ENCODE assay signal across 26 mouse cellular contexts in genomic region chr4:15796319-15796718, GRCm38 (mm10).
"Had no signal": no experiment of that assay in that cellular context is flagged by ENCODE, and none has a peak within 500 bp of the region (broad histone marks: within the 10 kb centered on the region; RNA-seq: fewer than 3 reads in every experiment).

No protein-coding gene starts in this region.

- DNase-seq: kidney, adult 18-20 months; kidney, adult 9 months; kidney, postnatal 14 days; kidney, postnatal 4 days; liver; lung, adult 18-20 months; lung, postnatal 10 days; lung, postnatal 36 days; retina, postnatal 1 day; thymus, adult 2 months; thymus, postnatal 14 days had no signal

- H3K27me3 ChIP-seq: limb, embryonic 13.5 days; liver, embryonic 12.5 days; liver, embryonic 15.5 days; lung, embryonic 15.5 days; megakaryocyte, embryonic 14.5 days; midbrain, embryonic 13.5 days; neural tube, embryonic 13.5 days had no signal

- H3K4me2 ChIP-seq: limb, embryonic 13.5 days; liver, embryonic 12.5 days; liver, embryonic 15.5 days; lung, embryonic 15.5 days; midbrain, embryonic 13.5 days; neural tube, embryonic 13.5 days had no signal

- ATAC-seq: inflammation-experienced regulatory T-cells, adult 6 months; intestine, embryonic 16.5 days; liver, embryonic 12.5 days; midbrain, embryonic 13.5 days; midbrain, embryonic 16.5 days had no signal

- H3K36me3 ChIP-seq: limb, embryonic 10.5 days; limb, embryonic 13.5 days; liver, embryonic 12.5 days; liver, embryonic 15.5 days; lung, embryonic 15.5 days; midbrain, embryonic 10.5 days; midbrain, embryonic 13.5 days; neural tube, embryonic 13.5 days had no signal

- H3K9me3 ChIP-seq: limb, embryonic 10.5 days; limb, embryonic 13.5 days; liver, embryonic 12.5 days; liver, embryonic 15.5 days; lung, embryonic 15.5 days; megakaryocyte, embryonic 14.5 days; midbrain, embryonic 10.5 days; midbrain, embryonic 13.5 days; neural tube, embryonic 13.5 days had no signal

- H3K4me1 ChIP-seq: liver, embryonic 12.5 days; liver, embryonic 15.5 days; lung, embryonic 15.5 days; megakaryocyte, embryonic 14.5 days; midbrain, embryonic 10.5 days; midbrain, embryonic 13.5 days; neural tube, embryonic 13.5 days had no signal

- H3K27ac ChIP-seq: layer of hippocampus, adult 2 months; left cerebral cortex, adult 2 months; limb, embryonic 10.5 days; limb, embryonic 13.5 days; liver, embryonic 12.5 days; liver, embryonic 15.5 days; lung, embryonic 15.5 days; midbrain, embryonic 10.5 days; midbrain, embryonic 13.5 days; neural tube, embryonic 13.5 days had no signal

- H3K4me3 ChIP-seq: layer of hippocampus, adult 2 months; left cerebral cortex, adult 2 months; limb, embryonic 10.5 days; limb, embryonic 13.5 days; liver, embryonic 12.5 days; liver, embryonic 15.5 days; lung, embryonic 15.5 days; megakaryocyte, embryonic 14.5 days; midbrain, embryonic 10.5 days; midbrain, embryonic 13.5 days; myocyte; neural tube, embryonic 13.5 days had no signal

- H3K9ac ChIP-seq: limb, embryonic 13.5 days; liver, embryonic 12.5 days; liver, embryonic 15.5 days; lung, embryonic 15.5 days; midbrain, embryonic 13.5 days; neural tube, embryonic 13.5 days had no signal
